ENCODE assay signal across 14 mouse cellular contexts in the genomic region with DNA sequence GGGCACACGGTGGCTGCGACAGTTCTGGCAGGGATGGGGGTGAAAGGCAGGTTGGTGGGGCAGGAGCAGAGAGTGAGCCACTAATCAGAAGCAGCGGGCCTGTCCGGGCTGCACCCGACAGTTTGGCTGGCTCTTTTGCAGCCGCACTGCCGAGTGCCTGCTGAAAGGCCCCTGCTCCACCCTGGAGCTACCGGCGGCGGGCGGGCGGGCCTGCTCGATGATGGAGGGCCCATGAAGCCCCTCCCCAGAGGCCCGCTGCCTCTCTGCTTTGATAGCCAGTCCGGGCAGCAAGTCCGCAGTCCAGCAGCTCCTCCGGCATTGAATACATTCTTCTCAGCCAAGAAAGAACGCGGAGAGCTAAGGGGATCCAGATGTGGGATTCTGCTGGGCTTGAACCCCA. TPM values are rescaled to one million over a fixed set of nuclear protein-coding genes. Genes with fewer than 3 reads are reported as not detected.
A peak's percentile ranks its signal among the peaks of the same experiment; 100 is the strongest.
DNase-seq lines count a peak whose midpoint lies in the region; ATAC-seq lines count a peak whose summit lies in the region.
"Had no signal": no experiment of that assay in that cellular context is flagged by ENCODE, and none has a peak within 500 bp of the region (broad histone marks: within the 10 kb centered on the region; RNA-seq: fewer than 3 reads in every experiment).

No protein-coding gene starts in this region.

- WGBS in forebrain, embryonic 10.5 days: 28% methylated on average over 19 of the region's 19 CpGs
- WGBS in forebrain, embryonic 16.5 days: 45% methylated on average over 18 of the region's 19 CpGs
- 32% methylated on average over 19 of the region's 19 CpGs for WGBS in kidney, embryonic 14.5 days
- WGBS in limb, embryonic 10.5 days: 18% methylated on average over 17 of the region's 19 CpGs

- no peaks in the 10 kb centered on the region for H3K9me3 ChIP-seq in forebrain, embryonic 10.5 days
- no peaks in the 10 kb centered on the region for H3K9me3 ChIP-seq in forebrain, embryonic 16.5 days (ENCODE audit: control insufficient read depth, low read length)
- no peaks in the 10 kb centered on the region for H3K9me3 ChIP-seq in kidney, embryonic 14.5 days (ENCODE audit: control insufficient read depth, low read length)
- H3K9me3 ChIP-seq in limb, embryonic 10.5 days (replicated peaks): no peaks in the 10 kb centered on the region
- H3K9me3 ChIP-seq: megakaryocyte, embryonic 14.5 days had no signal

- H3K9ac ChIP-seq in forebrain, embryonic 16.5 days (replicated peaks; ENCODE audit: low read depth, low read length): no peak overlapping the region
- no peak overlapping the region for H3K9ac ChIP-seq in kidney, embryonic 14.5 days (ENCODE audit: low read depth, low read length)
- H3K9ac ChIP-seq: forebrain, postnatal 0 days had no signal

- peak; percentile 26 for DNase-seq in forebrain, embryonic 10.5 days (ENCODE audit: extremely low spot score, low spot score)
- DNase-seq in kidney, adult 11 months: no peak
- DNase-seq in embryo, embryonic 10.5 days (ENCODE audit: low spot score): peak; percentile 60
- peak; percentile 59 for DNase-seq in limb, embryonic 10.5 days (ENCODE audit: low spot score)
- no peak for DNase-seq in thymus, postnatal 10 days (ENCODE audit: low spot score in 2 of 2)
- no peak for DNase-seq in layer of hippocampus, postnatal 14 days (ENCODE audit: low spot score in 2 of 2)
- DNase-seq: adrenal gland, postnatal 25 days; forebrain, postnatal 0 days; heart, postnatal 36 days; lung, adult 2 months; spleen, adult 18-20 months had no signal

- no peak overlapping the region for H3K4me3 ChIP-seq in forebrain, embryonic 10.5 days
- no peak overlapping the region for H3K4me3 ChIP-seq in forebrain, embryonic 16.5 days (replicated peaks; ENCODE audit: low read length)
- H3K4me3 ChIP-seq in kidney, embryonic 14.5 days (ENCODE audit: low read length): no peak overlapping the region
- no peak overlapping the region for H3K4me3 ChIP-seq in limb, embryonic 10.5 days
- H3K4me3 ChIP-seq: megakaryocyte, embryonic 14.5 days had no signal

- no peaks in the 10 kb centered on the region for H3K36me3 ChIP-seq in forebrain, embryonic 10.5 days (replicated peaks)
- no peaks in the 10 kb centered on the region for H3K36me3 ChIP-seq in forebrain, embryonic 16.5 days (ENCODE audit: control insufficient read depth, insufficient read depth)
- no peaks in the 10 kb centered on the region for H3K36me3 ChIP-seq in kidney, embryonic 14.5 days (ENCODE audit: control insufficient read depth, insufficient read depth, low read length)
- H3K36me3 ChIP-seq in limb, embryonic 10.5 days: no peaks in the 10 kb centered on the region

- H3K4me2 ChIP-seq in forebrain, embryonic 16.5 days (ENCODE audit: low read length): no peak overlapping the region
- no peak overlapping the region for H3K4me2 ChIP-seq in kidney, embryonic 14.5 days (replicated peaks; ENCODE audit: low read depth, low read length)

- H3K4me1 ChIP-seq in forebrain, embryonic 10.5 days: peaks cover 36% of the 10 kb centered on the region
- H3K4me1 ChIP-seq in forebrain, embryonic 16.5 days (replicated peaks; ENCODE audit: control insufficient read depth, insufficient read depth, low read length): peaks cover 14% of the 10 kb centered on the region
- H3K4me1 ChIP-seq in kidney, embryonic 14.5 days (ENCODE audit: control insufficient read depth, insufficient read depth, low read length): no peaks in the 10 kb centered on the region; the same call in 1 of the 2 replicates
- peaks cover 26% of the 10 kb centered on the region for H3K4me1 ChIP-seq in limb, embryonic 10.5 days
- H3K4me1 ChIP-seq: megakaryocyte, embryonic 14.5 days had no signal

- H3K27ac ChIP-seq in forebrain, embryonic 10.5 days: peak overlapping the region; percentile 76
- no peak overlapping the region for H3K27ac ChIP-seq in forebrain, embryonic 16.5 days (ENCODE audit: low read length)
- H3K27ac ChIP-seq in kidney, embryonic 14.5 days (ENCODE audit: low read depth, low read length): no peak overlapping the region
- peak overlapping the region; percentile 73 for H3K27ac ChIP-seq in limb, embryonic 10.5 days

- peaks cover 100% of the 10 kb centered on the region for H3K27me3 ChIP-seq in forebrain, embryonic 10.5 days (ENCODE audit: poor library complexity, severe bottlenecking)
- 0 out of 2 replicates have a peak, but pooled peaks cover 3% of the 10 kb centered on the region for H3K27me3 ChIP-seq in forebrain, embryonic 16.5 days (replicated peaks; ENCODE audit: control insufficient read depth, insufficient read depth, low read length)
- no peaks in the 10 kb centered on the region; the same call in 1 of the 2 replicates for H3K27me3 ChIP-seq in kidney, embryonic 14.5 days (ENCODE audit: control insufficient read depth, insufficient read depth, low read length)
- H3K27me3 ChIP-seq in limb, embryonic 10.5 days (ENCODE audit: low read depth, poor library complexity, severe bottlenecking): peaks cover 100% of the 10 kb centered on the region

- no peak for ATAC-seq in forebrain, embryonic 16.5 days
- ATAC-seq in kidney, embryonic 14.5 days (ENCODE audit: low FRiP score, low TSS enrichment): peak; percentile 56; the same call in 1 of the 2 replicates
- ATAC-seq: forebrain, postnatal 0 days had no signal

RNA-seq across cellular contexts. Expression of a gene that starts 37.3 kb away (rescaled TPM):
- polyA plus RNA-seq in forebrain, embryonic 10.5 days (2016; fragmentation: Nextera tagmentation; extraction: Ambion mirVana): 209 and 217 TPM in 2 replicates
- polyA plus RNA-seq in forebrain, embryonic 16.5 days (2015; fragmentation: Nextera tagmentation; extraction: Ambion mirVana): 408 and 409 TPM in 2 replicates
- 137 and 176 TPM in 2 replicates for polyA plus RNA-seq in kidney, embryonic 14.5 days (2014; fragmentation: Nextera tagmentation; extraction: Ambion mirVana)
- 175 and 184 TPM in 2 replicates for polyA plus RNA-seq in limb, embryonic 10.5 days (2016; fragmentation: Nextera tagmentation; extraction: Ambion mirVana)
- total RNA-seq in layer of hippocampus, postnatal 14 days (2021): 100 to 1,000 TPM; 186 to 188 TPM

Comparison
In these comparisons a context has a peak if more than half of its experiments do, and no peak if none do; other contexts are left out.
1. H3K27ac ChIP-seq: peak in forebrain, embryonic 10.5 days (single experiment) and limb, embryonic 10.5 days (single experiment); none in forebrain, embryonic 16.5 days (single experiment) and kidney, embryonic 14.5 days (single experiment).
2. DNase-seq: peak in forebrain, embryonic 10.5 days (single experiment), embryo, embryonic 10.5 days (single experiment) and limb, embryonic 10.5 days (single experiment); none in kidney, adult 11 months (single experiment), thymus, postnatal 10 days (0 of 2) and layer of hippocampus, postnatal 14 days (0 of 2).